Mouse (Mus musculus): ENCODE results near the gene Pnmal1. TPM values are rescaled to one million over a fixed set of nuclear protein-coding genes. Genes with fewer than 3 reads are reported as not detected.
"Not testable (repeated sequence)": the region's sequence is repeated elsewhere in the genome, so short reads cannot be mapped to it uniquely, and the experiment has no call there.

Gene Pnmal1
- total RNA-seq, 2 experiments from 2014 or later = 0.16 TPM; not detected in 1

- DNase-seq (ENCODE audit: low spot score in 2 of 2) = peak; percentile 60 to 74
Observed at GRCm38 (mm10) chr7:16949908-16950841, 9.3 kb upstream of the Pnmal1 start.

GRCm38 (mm10) chr7:16950861-16951635 lies 8.4 kb upstream of the Pnmal1 start:
- peak; percentile 69 to 79 for DNase-seq (ENCODE audit: low spot score in 2 of 2)

- not testable (repeated sequence) for DNase-seq (ENCODE audit: low spot score in 2 of 2)
Observed at GRCm38 (mm10) chr7:16953776-16954175, 5.7 kb upstream of the Pnmal1 start.

GRCm38 (mm10) chr7:16955712-16956111 lies 3.8 kb upstream of the Pnmal1 start:
- no peak for DNase-seq (ENCODE audit: low spot score in 2 of 2)

- no peak for DNase-seq (ENCODE audit: low spot score in 2 of 2)
Observed at GRCm38 (mm10) chr7:16956410-16957265, 2.8 kb upstream of the Pnmal1 start.

GRCm38 (mm10) chr7:16961678-16962077 lies 2.2 kb downstream of the Pnmal1 start:
- DNase-seq (ENCODE audit: low spot score in 2 of 2) = no peak

GRCm38 (mm10) chr7:16968414-16968813 lies 8.9 kb downstream of the Pnmal1 start:
- no peak for DNase-seq (ENCODE audit: low spot score in 2 of 2)

- DNase-seq (ENCODE audit: low spot score in 2 of 2) = no peak
Observed at GRCm38 (mm10) chr7:16971160-16971559, 11.7 kb downstream of the Pnmal1 start.

- peak in 1 of 2 experiments; percentile 35 for DNase-seq (ENCODE audit: low spot score in 2 of 2)
Observed at GRCm38 (mm10) chr7:16974018-16974417, 14.5 kb downstream of the Pnmal1 start.

- no peak for DNase-seq (ENCODE audit: low spot score in 2 of 2)
Observed at GRCm38 (mm10) chr7:16976298-16976697, 16.8 kb downstream of the Pnmal1 start.

GRCm38 (mm10) chr7:16978173-16978572 lies 18.7 kb downstream of the Pnmal1 start:
- no peak for DNase-seq (ENCODE audit: low spot score in 2 of 2)

- no peak for DNase-seq (ENCODE audit: low spot score in 2 of 2)
Observed at GRCm38 (mm10) chr7:16978593-16978992, 19.1 kb downstream of the Pnmal1 start.

- peak; percentile 25 to 63 for DNase-seq (ENCODE audit: low spot score in 2 of 2)
Observed at GRCm38 (mm10) chr7:16980348-16980747, 20.9 kb downstream of the Pnmal1 start.

GRCm38 (mm10) chr7:16982859-16983568 lies 23.5 kb downstream of the Pnmal1 start, which contains the start of gene Gm42372:
Gene Gm42372, plus strand, starts transcription at chr7:16983086.
- DNase-seq (ENCODE audit: low spot score in 2 of 2) = peak in 1 of 2 experiments; percentile 47

GRCm38 (mm10) chr7:16987541-16988149 lies 28.2 kb downstream of the Pnmal1 start:
- DNase-seq (ENCODE audit: low spot score in 2 of 2) = no peak

- DNase-seq (ENCODE audit: low spot score in 2 of 2) = peak in 1 of 2 experiments; percentile 76
Observed at GRCm38 (mm10) chr7:16988405-16988804, 28.9 kb downstream of the Pnmal1 start.

- no peak for DNase-seq (ENCODE audit: low spot score in 2 of 2)
Observed at GRCm38 (mm10) chr7:16990006-16990744, 30.7 kb downstream of the Pnmal1 start.

- DNase-seq (ENCODE audit: low spot score in 2 of 2) = no peak
Observed at GRCm38 (mm10) chr7:16991681-16992450, 32.4 kb downstream of the Pnmal1 start.

Measured in gastrocnemius, postnatal 4 days (tissue).